Mouse (Mus musculus) neutrophil, adult 83 days (primary cell): Measurements from ENCODE around the gene Rsph4a. TPM values are rescaled to one million over a fixed set of nuclear protein-coding genes. Genes with fewer than 3 reads are reported as not detected.

Experiments used
- total RNA-seq, 2 experiments: library from RNA; stranded (reverse); gene quantifications; one replicate each; pipeline ENCODE4 v1.2.4; 2023

Rsph4a gene
- not detected for total RNA-seq

GRCm38 (mm10) chr10:33904530-33905481 is at the start of gene Rsph4a:
Gene Rsph4a, plus strand, starts transcription at chr10:33905111.

GRCm38 (mm10) chr10:33857421-33857820 is 47.5 kb upstream of the Rsph4a start, which contains the start of gene Sult3a1:
Gene Sult3a1, plus strand, starts transcription at chr10:33857721.

GRCm38 (mm10) chr10:33950803-33951583 is 46.1 kb downstream of the Rsph4a start, which contains the start of gene Zup1:
Gene Zup1, minus strand, starts transcription at chr10:33951269.

Other genes with a start within 250 kb of the Rsph4a start
- not detected for gene Sult3a2, start 118.4 kb upstream of the Rsph4a start, total RNA-seq
- gene Sult3a1, start 47.4 kb upstream of the Rsph4a start, total RNA-seq = not detected
- gene Zup1, start 46.2 kb downstream of the Rsph4a start, total RNA-seq = 10 to 100 TPM; 30.5 to 34.6 TPM
- gene Rwdd1, start 114.5 kb downstream of the Rsph4a start, total RNA-seq = 10 to 100 TPM; 38.2 to 39.3 TPM
- gene Trappc3l, start 132.5 kb downstream of the Rsph4a start, total RNA-seq = not detected
- gene Calhm4, start 139.2 kb downstream of the Rsph4a start, total RNA-seq = not detected
- gene Calhm5, start 191.4 kb downstream of the Rsph4a start, total RNA-seq = not detected
- 1 to 10 TPM; 3.3 to 5.2 TPM for gene Calhm6, start 222.9 kb downstream of the Rsph4a start, total RNA-seq